Mouse (Mus musculus): ENCODE results near the gene Ccdc150. TPM values are rescaled to one million over a fixed set of nuclear protein-coding genes. Genes with fewer than 3 reads are reported as not detected.

Ccdc150 gene
- polyA plus RNA-seq (2012; fragmentation: generic; extraction: Trizol), result 0.06 TPM
- long read RNA-seq, experiment 1, partial matches to known transcripts, result 0 of 1 reads
- long read RNA-seq, experiment 1, other reads (novel, unspliced or antisense), result 1 of 1 reads
- long read RNA-seq, experiment 2, partial matches to known transcripts, result 0 of 4 reads
- long read RNA-seq, experiment 2, other reads (novel, unspliced or antisense), result 4 of 4 reads

- no peaks in the 10 kb centered on the region for H3K27me3 ChIP-seq (ENCODE audit: control insufficient read depth, insufficient read depth, insufficient read length)
- peak within 1 kb of the TSS; percentile 56 for H3K4me3 ChIP-seq (ENCODE audit: insufficient read depth, poor library complexity, severe bottlenecking)
- no peaks in the 10 kb centered on the region for H3K79me2 ChIP-seq (ENCODE audit: control insufficient read depth, insufficient read depth)
- H3ac ChIP-seq (ENCODE audit: control insufficient read depth, insufficient read length, low read depth), result peak within 1 kb of the TSS; percentile 70
- TF ChIP-seq MAX (IDR thresholded peaks at IDR 0.05) (peak; percentile 20), CEBPB (IDR thresholded peaks at IDR 0.05; ENCODE audit: low read depth) (no peak), MYOD1 (IDR thresholded peaks at IDR 0.05; ENCODE audit: control insufficient read depth, insufficient read length, low read depth) (no peak), FOSL1 (IDR thresholded peaks at IDR 0.05; ENCODE audit: insufficient read depth, low read length, poor library complexity, severe bottlenecking) (no peak), USF1 (IDR thresholded peaks at IDR 0.05; ENCODE audit: low read depth) (peak; percentile 99), MYOG (IDR thresholded peaks at IDR 0.05; ENCODE audit: control insufficient read depth, extremely low read depth, insufficient read length) (no peak), CTCF (IDR thresholded peaks at IDR 0.05; ENCODE audit: control insufficient read depth, insufficient read depth, insufficient read length) (no peak)
- H3K36me3 ChIP-seq (ENCODE audit: control insufficient read depth, insufficient read depth), result no peaks in the 10 kb centered on the region
- H3K79me3 ChIP-seq (ENCODE audit: low read depth), result no peaks in the 10 kb centered on the region
These were observed at the start of gene Ccdc150 for GRCm38 (mm10) chr1:54250158-54250866. Gene Ccdc150 (plus strand): TSS chr1:54250683.

- H3K27me3 ChIP-seq (ENCODE audit: control insufficient read depth, insufficient read depth, insufficient read length), result no peaks in the 10 kb centered on the region
- H3ac ChIP-seq (ENCODE audit: control insufficient read depth, insufficient read length, low read depth), result no peak overlapping the region
- H3K79me2 ChIP-seq (ENCODE audit: control insufficient read depth, insufficient read depth), result no peaks in the 10 kb centered on the region
- no peak overlapping the region for H3K4me3 ChIP-seq (ENCODE audit: insufficient read depth, poor library complexity, severe bottlenecking)
- no peak for TF ChIP-seq CEBPB (IDR thresholded peaks at IDR 0.05; ENCODE audit: low read depth)
- no peak for TF ChIP-seq FOSL1 (IDR thresholded peaks at IDR 0.05; ENCODE audit: insufficient read depth, low read length, poor library complexity, severe bottlenecking)
- H3K36me3 ChIP-seq (ENCODE audit: control insufficient read depth, insufficient read depth), result no peaks in the 10 kb centered on the region
- no peaks in the 10 kb centered on the region for H3K79me3 ChIP-seq (ENCODE audit: low read depth)
These were observed 30.2 kb upstream of the Ccdc150 start for GRCm38 (mm10) chr1:54220273-54220672.

GRCm38 (mm10) chr1:54242722-54243121 lies 7.8 kb upstream of the Ccdc150 start:
- no peaks in the 10 kb centered on the region for H3K79me2 ChIP-seq (ENCODE audit: control insufficient read depth, insufficient read depth)
- no peaks in the 10 kb centered on the region for H3K27me3 ChIP-seq (ENCODE audit: control insufficient read depth, insufficient read depth, insufficient read length)
- no peak for TF ChIP-seq MYOD1 (IDR thresholded peaks at IDR 0.05; ENCODE audit: control insufficient read depth, insufficient read length, low read depth)
- no peak for TF ChIP-seq MYOG (IDR thresholded peaks at IDR 0.05; ENCODE audit: control insufficient read depth, extremely low read depth, insufficient read length)
- no peak for TF ChIP-seq FOSL1 (IDR thresholded peaks at IDR 0.05; ENCODE audit: insufficient read depth, low read length, poor library complexity, severe bottlenecking)
- TF ChIP-seq CTCF (IDR thresholded peaks at IDR 0.05; ENCODE audit: control insufficient read depth, insufficient read depth, insufficient read length), result no peak
- no peak for TF ChIP-seq MAX (IDR thresholded peaks at IDR 0.05)
- TF ChIP-seq CEBPB (IDR thresholded peaks at IDR 0.05; ENCODE audit: low read depth), result no peak
- TF ChIP-seq USF1 (IDR thresholded peaks at IDR 0.05; ENCODE audit: low read depth), result no peak
- H3K4me3 ChIP-seq (ENCODE audit: insufficient read depth, poor library complexity, severe bottlenecking), result no peak overlapping the region
- H3K79me3 ChIP-seq (ENCODE audit: low read depth), result no peaks in the 10 kb centered on the region
- no peak overlapping the region for H3ac ChIP-seq (ENCODE audit: control insufficient read depth, insufficient read length, low read depth)
- H3K36me3 ChIP-seq (ENCODE audit: control insufficient read depth, insufficient read depth), result no peaks in the 10 kb centered on the region

- TF ChIP-seq MAX (IDR thresholded peaks at IDR 0.05) (no peak), CTCF (IDR thresholded peaks at IDR 0.05; ENCODE audit: control insufficient read depth, insufficient read depth, insufficient read length) (no peak), FOSL1 (IDR thresholded peaks at IDR 0.05; ENCODE audit: insufficient read depth, low read length, poor library complexity, severe bottlenecking) (no peak), USF1 (IDR thresholded peaks at IDR 0.05; ENCODE audit: low read depth) (no peak), CEBPB (IDR thresholded peaks at IDR 0.05; ENCODE audit: low read depth) (no peak), MYOG (IDR thresholded peaks at IDR 0.05; ENCODE audit: control insufficient read depth, extremely low read depth, insufficient read length) (no peak), MYOD1 (IDR thresholded peaks at IDR 0.05; ENCODE audit: control insufficient read depth, insufficient read length, low read depth) (no peak)
- H3K79me2 ChIP-seq (ENCODE audit: control insufficient read depth, insufficient read depth), result no peaks in the 10 kb centered on the region
- no peaks in the 10 kb centered on the region for H3K79me3 ChIP-seq (ENCODE audit: low read depth)
- H3K27me3 ChIP-seq (ENCODE audit: control insufficient read depth, insufficient read depth, insufficient read length), result no peaks in the 10 kb centered on the region
- H3K4me3 ChIP-seq (ENCODE audit: insufficient read depth, poor library complexity, severe bottlenecking), result no peak overlapping the region
- H3K36me3 ChIP-seq (ENCODE audit: control insufficient read depth, insufficient read depth), result no peaks in the 10 kb centered on the region
- H3ac ChIP-seq (ENCODE audit: control insufficient read depth, insufficient read length, low read depth), result no peak overlapping the region
These were observed 25.1 kb downstream of the Ccdc150 start for GRCm38 (mm10) chr1:54275552-54275951.

GRCm38 (mm10) chr1:54279628-54280027 lies 29.1 kb downstream of the Ccdc150 start:
- Histone ChIP-seq H3K79me2 (ENCODE audit: control insufficient read depth, insufficient read depth) (no peaks in the 10 kb centered on the region), H3K4me3 (ENCODE audit: insufficient read depth, poor library complexity, severe bottlenecking) (no peak overlapping the region), H3K36me3 (ENCODE audit: control insufficient read depth, insufficient read depth) (no peaks in the 10 kb centered on the region), H3K27me3 (ENCODE audit: control insufficient read depth, insufficient read depth, insufficient read length) (no peaks in the 10 kb centered on the region), H3ac (ENCODE audit: control insufficient read depth, insufficient read length, low read depth) (no peak overlapping the region), H3K79me3 (ENCODE audit: low read depth) (no peaks in the 10 kb centered on the region)
- TF ChIP-seq MYOD1 (IDR thresholded peaks at IDR 0.05; ENCODE audit: control insufficient read depth, insufficient read length, low read depth) (no peak), MYOG (IDR thresholded peaks at IDR 0.05; ENCODE audit: control insufficient read depth, extremely low read depth, insufficient read length) (no peak), MAX (IDR thresholded peaks at IDR 0.05) (no peak), FOSL1 (IDR thresholded peaks at IDR 0.05; ENCODE audit: insufficient read depth, low read length, poor library complexity, severe bottlenecking) (no peak), CTCF (IDR thresholded peaks at IDR 0.05; ENCODE audit: control insufficient read depth, insufficient read depth, insufficient read length) (no peak), CEBPB (IDR thresholded peaks at IDR 0.05; ENCODE audit: low read depth) (no peak), USF1 (IDR thresholded peaks at IDR 0.05; ENCODE audit: low read depth) (no peak)

All from C2C12 (cell line).